Mouse (Mus musculus) heart, embryonic 11.5 days (tissue): ENCODE measurements around the gene Begain. TPM values are rescaled to one million over a fixed set of nuclear protein-coding genes. Genes with fewer than 3 reads are reported as not detected.

Experiments
- ATAC-seq: fragments of 200-750 bp; cut with Nextera tagmentation; replicated peaks from 2 replicates; pipeline ENCODE4 v1.8.0; 2017; ENCODE audit warnings: moderate library complexity; ENCODE audit not compliant: insufficient number of reproducible peaks, low FRiP score, low TSS enrichment
- H3K27ac ChIP-seq: fragments of 300-500 bp; sonication (generic); 2 replicates; pipeline ENCODE4 v1.5.1; 2014; ENCODE audit warnings: mild to moderate bottlenecking, low read depth, low read length
- H3K27me3 ChIP-seq: fragments of 300-500 bp; sonication (generic); 2 replicates; pipeline ENCODE4 v1.6.1; 2014; ENCODE audit warnings: mild to moderate bottlenecking, low read length, mixed read lengths; ENCODE audit not compliant: control insufficient read depth, insufficient read depth
- H3K36me3 ChIP-seq: fragments of 300-500 bp; sonication (generic); 2 replicates; pipeline ENCODE4 v1.6.1; 2014; ENCODE audit warnings: mild to moderate bottlenecking, low read length, moderate library complexity, mixed read lengths; ENCODE audit not compliant: control insufficient read depth, insufficient read depth
- H3K4me1 ChIP-seq: fragments of 300-500 bp; sonication (generic); 2 replicates; pipeline ENCODE4 v1.6.1; 2014; ENCODE audit warnings: low read length; ENCODE audit not compliant: control insufficient read depth, insufficient read depth
- H3K4me2 ChIP-seq: fragments of 300-500 bp; sonication (generic); 2 replicates; pipeline ENCODE4 v1.6.1; 2014; ENCODE audit warnings: mild to moderate bottlenecking, moderate library complexity
- H3K4me3 ChIP-seq: fragments of 300-500 bp; sonication (generic); 2 replicates; pipeline ENCODE4 v1.5.1; 2014; ENCODE audit warnings: low read depth, low read length
- H3K9ac ChIP-seq: fragments of 300-500 bp; sonication (generic); 2 replicates; pipeline ENCODE4 v1.6.1; 2014; ENCODE audit warnings: mild to moderate bottlenecking, low read depth, low read length, moderate library complexity
- H3K9me3 ChIP-seq: fragments of 300-500 bp; sonication (generic); replicated peaks from 2 replicates; pipeline ENCODE4 v1.6.1; 2016; ENCODE audit warnings: low read length; ENCODE audit not compliant: control insufficient read depth
- WGBS: fragments of 180-500 bp; shearing (Covaris S2); extraction: QIAGEN DNeasy Blood & Tissue Kit; methylation state at CpG from one replicate; pipeline ENCODE4 v1.1.7; 2014; ENCODE audit not compliant: insufficient replicate concordance; 5-methylcytosine and 5-hydroxymethylcytosine counted together
- polyA plus RNA-seq: library from polyadenylated mRNA; unstranded; fragments of >200 nt; fragmentation: Nextera tagmentation; extraction: Ambion mirVana; gene quantifications from 2 replicates; pipeline ENCODE4 v1.2.1, GENCODE M21; 2014

Begain gene
- 1.7 and 2.2 TPM in 2 replicates for polyA plus RNA-seq

DNA sequence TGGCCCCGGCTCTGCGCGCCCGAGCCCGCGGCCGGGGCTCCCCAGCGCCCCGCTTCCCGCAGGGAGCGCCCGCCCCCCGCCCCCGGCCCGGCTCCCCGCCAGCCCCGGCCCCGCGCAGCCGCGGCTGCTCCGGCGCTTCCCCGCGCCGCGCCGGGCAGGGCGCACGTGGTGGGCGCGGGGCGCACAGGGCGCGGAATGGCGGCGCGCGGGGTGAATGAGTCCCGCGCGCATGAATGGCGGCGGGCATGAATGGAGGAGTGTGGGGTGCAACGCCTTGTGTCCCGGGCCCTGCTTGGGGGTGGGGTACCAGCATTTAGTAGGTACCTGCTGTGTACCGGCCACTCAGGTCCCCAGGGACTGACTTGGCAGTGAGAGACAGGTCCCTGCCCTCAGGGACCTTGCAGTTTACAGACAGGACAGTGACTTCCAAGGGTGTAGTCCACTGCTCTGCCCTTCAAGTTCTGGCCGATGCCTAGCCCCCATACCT is at the start of gene Begain:
Gene Begain, minus strand, starts transcription at position 51 of the 487 bp plus-strand sequence.
- Histone ChIP-seq H3K4me3 (peak within 1 kb of the TSS; percentile 55), H3K36me3 (no peaks in the 10 kb centered on the region), H3K27ac (no peak within 1 kb of the TSS), H3K9ac (peak within 1 kb of the TSS; percentile 78), H3K9me3 (no peaks in the 10 kb centered on the region), H3K4me2 (peak within 1 kb of the TSS; percentile 93), H3K27me3 (peaks cover 14% of the 10 kb centered on the region; the same call in 1 of the 2 replicates), H3K4me1 (0 out of 2 replicates have a peak, but pooled peaks cover 3% of the 10 kb centered on the region)
- ATAC-seq, result peak; percentile 27
- 1% methylated on average over 36 of the region's 48 CpGs for WGBS

DNA sequence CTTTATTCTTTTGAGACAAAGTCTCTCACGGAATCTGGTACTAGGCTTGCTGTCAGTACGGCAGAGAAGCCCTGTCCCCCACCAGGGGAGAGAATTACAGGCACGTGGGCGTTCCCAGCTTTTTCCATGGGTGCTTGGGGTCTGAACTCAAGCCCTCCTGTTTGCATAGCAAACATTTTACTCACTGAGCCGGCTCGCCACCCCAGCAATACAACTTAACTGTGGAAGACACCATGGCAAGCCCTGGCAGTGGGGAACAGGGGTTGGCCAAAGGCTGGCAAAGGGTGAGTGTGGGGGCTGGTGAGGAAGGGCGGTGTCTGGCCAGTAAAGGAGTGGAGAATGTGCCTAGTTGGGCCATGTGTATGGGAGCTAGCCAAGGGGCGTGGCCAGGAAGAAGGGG is 47.7 kb upstream of the Begain start:
- no peak for ATAC-seq
- H3K27me3 ChIP-seq, result no peaks in the 10 kb centered on the region
- H3K27ac ChIP-seq, result no peak overlapping the region
- no peaks in the 10 kb centered on the region for H3K4me1 ChIP-seq
- H3K9me3 ChIP-seq, result no peaks in the 10 kb centered on the region
- H3K36me3 ChIP-seq, result no peaks in the 10 kb centered on the region
- H3K4me2 ChIP-seq, result no peak overlapping the region
- H3K4me3 ChIP-seq, result no peak overlapping the region
- WGBS, result 69% methylated on average over 8 of the region's 8 CpGs
- H3K9ac ChIP-seq, result no peak overlapping the region

DNA sequence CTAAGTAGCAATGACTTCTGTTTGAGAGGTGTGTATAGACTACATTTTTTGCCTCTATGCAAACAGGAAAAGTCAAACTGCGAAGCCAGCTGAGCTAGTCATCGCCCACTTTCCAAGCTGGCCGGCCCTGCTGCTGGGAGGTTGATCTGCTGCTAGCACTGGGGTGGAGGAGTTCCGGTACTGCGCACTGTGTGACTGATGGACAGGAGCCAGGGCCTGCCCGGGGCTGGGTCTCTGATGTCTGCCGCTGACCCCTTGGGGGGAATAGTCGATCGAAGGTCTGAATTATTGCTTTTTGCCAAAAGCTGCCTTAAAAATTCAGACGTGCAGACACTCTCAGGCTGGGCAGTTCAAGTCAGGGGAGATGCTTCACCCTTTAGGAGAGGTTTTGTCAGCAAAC is 47.1 kb upstream of the Begain start:
- Histone ChIP-seq H3K4me3 (no peak overlapping the region), H3K4me2 (no peak overlapping the region), H3K9ac (no peak overlapping the region), H3K36me3 (no peaks in the 10 kb centered on the region), H3K27me3 (no peaks in the 10 kb centered on the region), H3K9me3 (no peaks in the 10 kb centered on the region), H3K27ac (no peak overlapping the region), H3K4me1 (no peaks in the 10 kb centered on the region)
- ATAC-seq, result no peak
- 78% methylated on average over 10 of the region's 10 CpGs for WGBS

DNA sequence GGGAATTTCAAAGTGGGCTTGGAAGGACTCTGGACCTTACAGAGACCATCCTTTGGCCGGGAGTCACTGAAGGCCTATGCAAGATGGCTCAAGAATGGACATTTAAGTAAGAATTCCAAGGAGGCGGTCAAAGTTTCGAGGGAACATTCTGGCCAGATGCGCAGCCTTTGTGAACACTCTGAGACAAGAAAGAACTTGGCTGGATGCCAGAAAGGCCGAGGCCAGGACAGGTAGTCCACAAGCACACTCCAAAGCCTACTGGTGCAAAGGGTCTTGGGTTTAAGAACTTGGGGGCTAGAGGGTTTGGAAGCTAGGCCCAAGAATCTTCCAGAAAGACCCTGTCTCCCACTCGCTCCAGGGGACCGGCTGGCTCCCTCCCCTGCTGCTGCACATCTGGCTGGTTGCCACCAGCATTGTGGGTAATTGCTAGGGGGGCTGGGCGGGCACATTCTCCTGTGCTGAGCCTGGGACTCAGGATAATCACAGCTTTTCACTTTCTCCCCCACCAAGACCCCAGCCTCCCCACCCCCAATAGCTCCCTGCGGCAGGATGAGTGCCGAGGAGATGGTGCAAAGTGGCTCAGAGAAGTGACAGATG is 45.1 kb upstream of the Begain start:
- H3K4me2 ChIP-seq, result no peak overlapping the region
- 49% methylated on average over 10 of the region's 10 CpGs for WGBS
- H3K27ac ChIP-seq, result no peak overlapping the region

DNA sequence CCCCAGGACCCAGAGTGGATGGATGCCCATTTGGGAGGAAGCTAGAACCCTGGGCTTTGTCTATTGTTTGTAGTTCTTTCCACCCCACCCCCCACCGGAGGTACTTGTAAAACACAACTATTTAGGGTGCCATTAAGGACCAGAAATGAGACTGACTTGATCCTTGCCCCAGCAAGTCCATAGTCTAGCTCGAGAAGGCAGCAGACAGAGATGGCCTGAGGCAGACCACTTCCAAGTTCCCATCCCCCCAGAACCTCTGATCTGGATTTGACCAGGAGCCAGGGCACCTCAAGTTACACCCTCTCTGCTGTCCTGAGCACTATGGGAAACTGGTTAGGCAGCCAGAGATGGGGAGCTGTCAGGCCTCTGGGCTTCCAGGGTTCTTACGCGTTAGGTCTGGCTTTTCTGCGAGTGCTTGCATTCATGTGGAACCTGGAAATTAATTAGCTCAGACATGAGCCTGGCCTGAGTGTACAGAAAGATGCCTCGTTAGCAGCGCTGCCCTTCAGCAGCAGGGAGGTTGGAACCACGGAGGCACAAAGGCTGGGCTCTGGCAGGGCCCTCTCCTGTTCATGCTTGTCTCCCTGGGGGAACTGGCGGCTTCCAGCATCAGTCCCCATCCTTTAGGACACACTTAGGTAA is 44.5 kb upstream of the Begain start:
- H3K4me1 ChIP-seq, result no peaks in the 10 kb centered on the region
- no peak overlapping the region for H3K4me3 ChIP-seq
- H3K36me3 ChIP-seq, result no peaks in the 10 kb centered on the region
- WGBS, result 72% methylated on average over 9 of the region's 9 CpGs
- H3K27ac ChIP-seq, result no peak overlapping the region
- no peaks in the 10 kb centered on the region for H3K27me3 ChIP-seq
- no peak for ATAC-seq
- H3K9me3 ChIP-seq, result no peaks in the 10 kb centered on the region
- no peak overlapping the region for H3K4me2 ChIP-seq
- no peak overlapping the region for H3K9ac ChIP-seq

More for the DNA sequence above, 45.1 kb upstream of the Begain start:
- Histone ChIP-seq H3K9ac (no peak overlapping the region), H3K27me3 (no peaks in the 10 kb centered on the region), H3K36me3 (no peaks in the 10 kb centered on the region), H3K4me3 (no peak overlapping the region), H3K4me1 (no peaks in the 10 kb centered on the region), H3K9me3 (no peaks in the 10 kb centered on the region)
- no peak for ATAC-seq

DNA sequence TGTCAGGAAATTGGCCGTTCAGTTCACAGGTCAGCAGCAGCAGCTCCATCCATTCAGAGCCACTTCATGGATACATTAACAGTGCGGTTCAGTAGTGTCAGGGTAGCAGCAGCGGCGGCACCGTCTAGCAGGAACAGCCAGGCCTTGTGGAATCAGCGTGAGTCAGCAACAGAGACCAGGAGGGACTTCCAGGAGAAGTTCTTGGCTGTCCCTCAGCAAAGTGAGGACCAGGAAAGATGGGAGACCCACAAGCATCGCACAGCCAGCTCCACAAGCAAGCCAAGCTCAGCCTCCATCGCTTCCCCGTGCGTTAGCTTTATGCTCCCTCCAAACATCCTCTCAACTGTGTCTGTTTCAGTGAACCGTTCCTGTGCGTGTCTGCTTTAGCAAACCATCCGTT is 40.9 kb upstream of the Begain start:
- WGBS, result 80% methylated on average over 13 of the region's 13 CpGs
- Histone ChIP-seq H3K4me3 (no peak overlapping the region), H3K4me1 (no peaks in the 10 kb centered on the region), H3K27me3 (no peaks in the 10 kb centered on the region), H3K9me3 (no peaks in the 10 kb centered on the region), H3K36me3 (no peaks in the 10 kb centered on the region), H3K27ac (no peak overlapping the region), H3K4me2 (no peak overlapping the region), H3K9ac (no peak overlapping the region)
- ATAC-seq, result no peak

DNA sequence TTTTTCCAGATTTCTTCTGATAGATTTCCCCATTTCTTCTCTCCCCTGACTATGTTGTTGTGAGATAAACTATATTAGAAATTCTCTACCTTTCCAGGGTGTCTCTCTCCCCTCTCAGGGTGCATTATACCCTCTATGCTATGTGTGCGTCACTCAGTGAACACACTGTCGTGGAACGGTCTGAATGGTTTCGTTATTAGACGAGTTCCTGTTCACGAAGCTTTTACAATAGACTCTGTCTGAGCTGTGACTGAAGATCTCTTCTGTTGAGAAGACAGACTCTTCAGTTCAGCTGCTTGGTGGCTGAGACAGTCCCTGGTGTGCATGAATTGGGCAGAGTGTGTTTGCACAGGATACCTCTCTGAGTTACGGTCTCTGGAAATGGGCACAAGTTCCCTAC is 32.4 kb upstream of the Begain start:
- no peak overlapping the region for H3K9ac ChIP-seq
- H3K36me3 ChIP-seq, result no peaks in the 10 kb centered on the region
- no peaks in the 10 kb centered on the region for H3K9me3 ChIP-seq
- H3K4me3 ChIP-seq, result no peak overlapping the region
- H3K27ac ChIP-seq, result no peak overlapping the region
- 80% methylated on average over 7 of the region's 7 CpGs for WGBS
- H3K27me3 ChIP-seq, result no peaks in the 10 kb centered on the region
- no peak for ATAC-seq
- no peaks in the 10 kb centered on the region for H3K4me1 ChIP-seq
- H3K4me2 ChIP-seq, result no peak overlapping the region

DNA sequence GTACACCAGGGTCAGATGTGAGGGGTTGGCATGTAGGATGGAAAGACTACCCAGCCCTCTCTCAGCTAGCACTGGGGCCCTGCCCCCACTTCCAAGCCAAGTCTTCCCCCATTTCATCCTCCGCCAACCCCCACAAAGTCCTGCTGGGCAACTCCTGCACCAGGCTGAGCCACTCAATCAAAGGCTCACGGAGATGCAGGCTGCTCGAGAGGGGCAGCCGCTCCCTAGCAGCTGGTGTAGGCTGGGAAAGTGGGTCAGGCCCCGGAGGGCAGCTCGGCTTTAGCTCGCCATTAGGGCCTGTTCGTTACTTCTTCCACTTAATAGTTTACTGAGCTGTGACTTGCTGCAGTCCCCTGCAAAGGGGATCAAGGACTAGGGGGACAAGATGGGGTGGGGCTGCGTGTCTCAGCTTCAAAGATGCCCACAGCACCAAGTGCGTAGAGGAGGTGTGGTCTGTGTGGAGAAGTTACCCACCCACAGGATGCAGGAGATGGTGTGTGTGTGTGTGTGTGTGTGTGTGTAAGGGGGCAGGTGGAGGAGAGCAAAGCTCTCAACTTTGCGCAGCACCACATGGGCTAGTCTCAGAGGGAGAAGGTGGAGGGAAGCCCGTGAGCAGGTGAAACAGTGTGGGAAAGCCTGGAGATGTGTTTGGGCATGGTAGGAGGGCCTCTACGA is 22.6 kb upstream of the Begain start:
- no peak overlapping the region for H3K4me2 ChIP-seq
- no peak overlapping the region for H3K4me3 ChIP-seq
- H3K27me3 ChIP-seq, result no peaks in the 10 kb centered on the region
- 70% methylated on average over 13 of the region's 13 CpGs for WGBS
- no peaks in the 10 kb centered on the region for H3K9me3 ChIP-seq
- H3K27ac ChIP-seq, result no peak overlapping the region
- no peak overlapping the region for H3K9ac ChIP-seq
- H3K4me1 ChIP-seq, result no peaks in the 10 kb centered on the region
- no peak for ATAC-seq
- H3K36me3 ChIP-seq, result no peaks in the 10 kb centered on the region
